Mouse (Mus musculus): Measurements from ENCODE around the gene Itprip.

Itprip gene

DNA sequence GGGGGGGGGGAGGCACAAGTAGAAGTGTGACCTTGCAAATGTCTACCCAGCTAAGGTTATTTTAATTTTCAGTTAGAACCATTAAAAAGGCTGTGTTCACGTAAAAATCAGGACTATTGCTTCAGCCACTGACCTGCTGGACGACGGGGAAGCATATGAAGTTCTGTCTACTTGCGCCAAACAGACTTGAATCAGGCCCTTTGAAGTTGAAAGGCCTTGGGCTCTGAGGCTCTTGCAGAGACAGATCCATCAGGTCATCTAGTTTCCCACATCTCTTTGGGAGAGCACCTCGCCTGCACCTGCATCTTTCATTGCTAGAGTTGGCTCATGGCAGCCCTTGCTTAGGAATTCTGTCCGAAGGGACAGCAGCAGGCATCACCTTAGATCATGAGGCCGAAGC lies 5.8 kb downstream of the Itprip start:
- no peak for DNase-seq

DNA sequence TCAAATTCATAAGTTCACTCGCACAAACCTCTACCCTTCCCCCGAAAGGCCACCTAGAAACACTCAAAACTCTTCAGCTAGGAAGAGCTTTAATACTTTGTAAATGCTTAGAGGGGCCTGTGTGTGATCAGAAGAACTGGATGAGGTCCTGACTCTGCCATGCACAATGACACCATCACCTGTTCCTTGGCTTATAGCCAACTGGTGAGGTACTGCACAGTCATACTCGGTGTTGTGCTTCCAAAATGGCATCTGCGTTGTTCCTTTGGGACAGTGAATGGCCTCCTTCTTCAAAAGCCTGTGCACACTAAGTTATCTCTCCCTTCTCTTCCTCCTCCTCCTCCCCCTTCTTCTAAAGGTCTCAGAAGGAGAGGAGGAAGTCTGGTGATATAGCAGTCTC lies 8.3 kb downstream of the Itprip start:
- DNase-seq: no peak

DNA sequence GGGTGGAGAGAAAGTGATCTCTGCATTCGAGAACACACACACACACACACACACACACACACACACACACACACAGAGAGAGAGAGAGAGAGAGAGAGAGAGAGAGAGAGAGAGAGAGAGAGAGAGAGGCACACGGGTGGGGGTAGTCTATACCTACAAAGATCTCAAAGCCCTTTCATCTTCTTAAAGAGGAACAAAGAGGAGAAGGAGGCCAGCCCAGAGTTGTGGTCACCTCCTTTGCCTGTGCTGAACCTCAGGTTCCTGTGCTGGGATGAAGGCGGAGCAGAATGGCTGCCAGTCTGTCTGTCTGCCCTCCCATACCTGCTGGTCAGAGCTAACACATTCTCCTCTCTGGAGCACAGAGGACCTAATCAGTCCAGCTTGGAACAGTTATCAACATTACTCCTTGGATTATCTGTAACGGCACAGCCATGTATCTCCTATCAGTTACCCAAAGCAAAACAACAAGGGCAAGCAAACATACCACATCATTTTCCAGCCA lies 8.9 kb downstream of the Itprip start:
- DNase-seq: no peak

DNA sequence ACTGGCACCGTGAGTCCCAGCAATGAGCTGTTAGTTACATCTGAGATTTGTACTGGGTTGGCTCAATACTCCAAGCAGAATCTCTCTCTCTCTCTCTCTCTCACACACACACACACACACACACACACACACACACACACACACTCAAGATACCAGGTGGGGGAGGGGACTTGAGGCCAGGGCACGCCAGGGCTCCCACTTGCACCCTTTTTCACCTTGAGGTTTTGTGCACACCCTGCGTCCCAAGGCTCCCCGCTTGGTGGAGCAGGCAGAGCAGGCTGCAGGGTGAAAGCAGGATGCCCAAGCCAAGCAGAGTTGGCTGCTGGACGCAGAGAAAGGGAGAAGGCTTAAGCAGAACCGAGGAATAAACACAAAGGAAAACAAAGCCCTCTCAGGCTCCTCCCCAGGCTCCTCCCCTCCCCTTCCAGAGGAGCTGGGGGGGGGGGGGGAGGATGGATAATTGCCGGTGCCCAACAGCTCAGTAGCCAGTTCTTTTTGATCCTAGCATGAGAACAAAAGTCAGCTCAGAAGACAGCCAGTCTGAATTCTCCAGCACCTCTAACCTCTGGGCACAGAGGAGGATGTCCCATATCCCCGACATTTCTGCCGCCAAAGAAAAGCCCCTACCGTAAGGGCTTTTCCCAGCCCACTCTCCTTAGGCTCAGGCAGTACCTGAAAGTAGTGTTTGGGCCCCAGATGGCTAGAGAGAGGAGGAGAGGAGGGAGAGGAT lies 9.5 kb downstream of the Itprip start:
- DNase-seq: no peak

DNA sequence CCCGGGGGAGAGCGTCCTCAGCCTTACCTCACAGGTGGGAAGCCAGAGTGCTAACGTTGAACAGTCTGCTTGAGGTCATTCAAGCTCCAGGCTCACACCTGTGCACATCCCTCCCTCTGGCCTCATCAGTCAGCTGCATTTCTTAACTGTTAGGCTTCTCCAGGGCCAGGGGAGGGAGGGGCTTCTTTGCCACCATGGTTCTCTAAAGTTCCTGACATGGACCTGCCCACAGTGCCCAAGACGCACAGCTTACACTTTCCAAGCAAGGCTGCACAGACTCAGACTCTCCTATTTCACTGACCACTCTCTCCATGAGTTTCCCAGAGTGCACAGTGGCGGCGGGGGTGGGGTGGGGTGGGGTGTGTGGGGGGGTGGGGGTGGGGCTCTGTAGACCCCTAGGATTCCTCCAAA lies 10.1 kb downstream of the Itprip start:
- DNase-seq: no peak

DNA sequence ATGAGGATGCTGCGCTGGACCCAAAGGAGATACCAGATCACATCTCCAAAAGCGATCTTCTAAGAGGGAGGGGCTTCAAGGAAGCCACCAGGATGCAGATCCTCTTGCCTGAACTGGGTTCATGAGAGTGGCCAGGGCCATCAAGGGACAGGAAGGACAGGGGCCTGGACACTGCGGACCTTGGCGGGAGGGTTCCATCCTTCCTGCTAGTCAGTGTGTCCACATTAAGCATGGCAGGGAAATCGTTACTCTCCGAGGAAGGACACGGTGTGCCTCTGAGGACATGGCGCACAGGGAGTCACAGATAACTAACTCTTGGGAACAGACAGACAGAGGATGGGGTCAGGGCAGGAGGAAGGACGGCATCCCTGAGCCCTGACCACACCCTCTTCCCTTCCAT lies 11.5 kb downstream of the Itprip start:
- no peak for DNase-seq

DNA sequence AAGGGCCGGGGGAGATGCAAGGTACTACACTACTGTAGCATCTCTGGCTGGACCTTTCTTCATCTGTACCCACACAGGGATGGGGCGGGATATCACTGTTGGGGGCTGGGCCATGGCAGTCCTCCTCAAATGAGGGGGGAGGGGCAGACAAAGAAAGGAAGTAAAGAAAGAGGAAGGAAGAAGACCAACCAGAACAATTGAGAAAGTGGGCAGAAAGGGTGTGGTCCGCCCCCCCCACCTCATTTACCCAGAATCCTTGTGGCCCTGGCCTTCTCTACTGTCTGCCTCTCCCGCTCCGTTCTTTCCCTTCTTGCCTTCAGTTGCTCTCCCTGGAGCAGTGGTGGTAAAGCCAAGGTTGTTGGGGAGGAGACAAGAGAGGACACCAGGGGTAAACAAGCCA lies 13.5 kb downstream of the Itprip start:
- no peak for DNase-seq

DNA sequence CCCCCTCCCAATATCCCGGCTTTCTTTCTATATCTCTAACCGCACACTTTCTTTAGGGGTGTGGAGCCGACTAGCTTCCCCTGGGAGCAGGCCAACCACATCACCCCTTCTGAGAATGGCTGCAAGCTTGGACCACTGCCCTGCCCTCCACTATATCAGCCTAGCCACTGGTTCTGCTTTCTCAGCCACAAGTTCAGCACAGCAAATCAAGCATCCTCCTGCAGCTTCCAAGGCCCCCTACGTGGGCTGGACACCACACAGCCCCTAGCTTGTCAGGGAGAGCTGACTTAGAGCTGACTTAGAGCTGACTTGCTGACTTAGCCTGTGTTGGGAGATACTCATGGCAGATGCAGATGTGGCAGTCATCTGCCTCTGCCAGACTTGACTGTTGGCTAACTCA lies 14.0 kb downstream of the Itprip start:
- DNase-seq: no peak

DNA sequence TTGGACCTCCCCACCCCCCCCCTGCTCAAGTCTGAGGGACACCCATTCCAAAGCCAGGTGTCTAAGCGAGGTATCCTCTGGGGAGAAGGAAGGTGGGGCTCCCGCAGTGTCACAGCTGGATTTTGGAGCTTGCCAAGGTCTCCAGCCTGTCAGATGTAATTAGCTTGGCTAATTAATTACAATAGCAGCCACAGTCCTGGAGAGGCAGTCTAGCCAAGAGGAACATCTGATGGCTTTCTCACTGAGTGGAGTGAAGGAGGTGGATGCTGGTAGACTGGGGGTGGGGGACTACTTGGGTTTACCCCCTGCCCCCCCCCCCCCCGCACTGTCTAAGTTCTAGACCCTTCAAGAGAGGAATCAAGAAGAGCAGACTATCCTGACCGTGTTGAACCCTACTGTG lies 15.4 kb downstream of the Itprip start:
- DNase-seq: no peak

DNA sequence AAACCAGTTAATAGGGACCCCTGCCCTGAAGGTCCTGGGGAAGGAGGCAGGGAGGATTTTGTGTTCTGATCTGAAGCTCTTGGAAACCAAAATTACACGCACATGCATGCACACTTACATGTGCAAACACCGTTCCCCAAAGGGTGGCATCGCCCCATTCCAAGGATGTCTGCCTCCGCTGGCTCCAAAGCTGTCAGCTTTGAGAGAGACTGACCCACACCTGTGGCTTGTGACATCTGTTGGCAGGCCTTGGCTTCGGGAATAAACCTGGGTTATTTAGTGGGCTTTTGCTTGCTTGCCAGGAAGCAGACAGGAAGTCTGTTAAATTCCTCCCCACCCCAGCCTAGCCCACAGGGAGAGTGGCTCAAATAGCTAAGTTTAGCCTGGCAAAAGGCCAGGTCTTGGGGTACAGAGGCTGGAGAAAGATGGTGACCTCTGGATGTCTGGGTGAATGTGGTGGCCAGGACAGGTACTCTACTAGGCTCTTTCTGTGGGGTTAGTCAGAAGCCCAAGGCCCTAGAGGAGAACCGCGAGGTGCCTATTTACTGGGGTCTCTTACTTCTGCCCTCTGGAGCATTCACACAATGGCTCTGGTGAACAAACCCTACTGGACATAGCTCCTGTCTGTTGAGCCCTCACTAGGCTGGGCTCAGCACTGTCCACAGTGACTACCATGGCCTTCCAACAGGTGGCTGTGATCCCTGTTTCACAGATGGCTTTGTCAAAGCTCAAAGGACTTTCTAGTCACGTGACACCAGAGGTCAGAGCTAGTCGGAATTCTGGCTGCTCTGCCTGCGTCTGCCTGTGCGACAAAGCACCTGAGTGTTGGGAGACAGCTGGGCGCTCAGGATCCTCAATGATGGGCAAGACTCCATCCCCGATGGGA lies 16.5 kb downstream of the Itprip start:
- no peak for DNase-seq

DNA sequence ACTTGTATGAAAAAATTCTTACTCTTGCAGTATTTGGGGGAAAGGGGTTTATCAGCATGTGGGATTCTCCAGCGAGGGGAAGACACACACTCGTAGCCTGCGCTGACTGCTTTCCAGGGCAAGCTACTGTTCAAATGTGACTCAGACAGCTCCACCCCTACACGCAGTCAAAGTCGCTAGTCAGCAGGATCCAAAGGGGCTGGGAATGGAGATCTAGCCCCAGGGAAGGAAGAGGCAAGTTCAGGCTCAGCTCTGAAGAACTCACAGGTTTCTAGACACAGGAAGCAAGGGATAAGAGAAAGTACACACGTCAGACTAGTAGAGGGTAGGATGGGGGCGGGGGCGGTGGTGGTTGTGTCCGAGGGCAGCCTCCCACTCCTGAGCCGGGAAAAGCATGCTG lies 18.5 kb downstream of the Itprip start:
- DNase-seq: no peak

DNA sequence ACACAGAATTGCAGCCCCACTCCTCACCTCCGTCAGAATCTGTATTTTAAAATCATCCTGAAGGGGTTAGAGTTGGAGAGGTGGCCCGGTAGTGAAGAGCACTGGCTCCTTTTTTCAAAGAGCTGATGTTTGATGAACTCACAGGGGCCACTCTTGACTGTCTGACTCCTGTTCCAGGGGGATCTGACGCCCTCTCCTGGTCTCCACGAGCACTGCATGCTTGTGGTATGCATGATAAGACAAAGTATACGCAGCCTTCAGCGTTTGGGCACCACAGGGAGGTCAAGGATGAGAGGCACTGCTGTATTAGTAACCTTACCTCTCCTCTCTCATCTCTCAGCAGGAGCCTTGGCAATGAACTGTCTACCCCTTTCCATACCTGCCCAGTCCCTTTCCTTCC lies 19.1 kb downstream of the Itprip start:
- no peak for DNase-seq

DNA sequence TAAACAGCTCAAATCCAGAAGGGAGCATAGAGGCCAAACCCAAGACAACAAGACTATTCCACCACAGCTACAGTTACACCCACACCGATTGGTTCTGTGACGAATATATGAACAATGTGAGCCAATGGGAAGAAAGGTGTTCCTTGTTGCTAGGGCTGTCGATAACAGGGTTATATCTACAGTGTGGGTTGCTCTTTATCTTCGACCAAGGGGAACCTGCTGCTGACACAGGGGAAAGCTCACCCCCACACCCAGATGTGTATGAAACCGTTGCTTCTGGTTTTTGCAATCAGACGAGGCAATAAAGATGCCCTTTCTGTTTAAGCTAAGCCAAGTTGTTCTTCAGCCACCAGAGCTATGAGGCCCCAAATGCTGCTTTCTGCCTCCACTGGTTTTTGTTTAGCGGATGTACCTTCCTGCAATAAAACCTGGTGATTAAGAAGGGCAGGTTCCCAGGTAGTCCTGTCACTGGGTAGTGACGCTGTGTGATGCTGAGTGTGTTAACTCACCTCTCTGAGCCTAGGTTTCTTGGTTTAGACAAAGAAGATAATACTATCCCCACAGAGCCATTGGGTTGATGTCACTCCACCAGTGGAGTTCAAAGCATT lies 20.5 kb downstream of the Itprip start:
- no peak for DNase-seq

DNA sequence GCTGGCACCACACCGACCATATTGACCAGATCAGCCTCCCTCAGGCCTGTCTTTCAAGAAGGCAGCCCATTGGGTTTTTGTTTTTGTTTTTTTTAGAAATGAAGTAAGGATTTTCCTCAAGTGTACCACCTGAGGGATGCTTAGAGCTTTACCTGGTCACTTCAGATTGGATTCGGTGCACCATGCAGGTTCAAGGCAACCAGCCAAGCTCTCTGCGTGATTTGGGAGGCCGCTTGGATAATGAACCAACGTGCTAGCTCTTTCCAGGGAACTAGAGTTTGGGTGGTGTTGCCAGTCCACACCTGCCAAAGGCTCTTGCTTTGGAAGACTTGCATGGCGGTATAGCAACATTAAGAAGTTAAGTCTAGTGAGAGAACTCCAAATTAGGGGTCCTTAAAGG lies 26.0 kb downstream of the Itprip start:
- DNase-seq: no peak

DNA sequence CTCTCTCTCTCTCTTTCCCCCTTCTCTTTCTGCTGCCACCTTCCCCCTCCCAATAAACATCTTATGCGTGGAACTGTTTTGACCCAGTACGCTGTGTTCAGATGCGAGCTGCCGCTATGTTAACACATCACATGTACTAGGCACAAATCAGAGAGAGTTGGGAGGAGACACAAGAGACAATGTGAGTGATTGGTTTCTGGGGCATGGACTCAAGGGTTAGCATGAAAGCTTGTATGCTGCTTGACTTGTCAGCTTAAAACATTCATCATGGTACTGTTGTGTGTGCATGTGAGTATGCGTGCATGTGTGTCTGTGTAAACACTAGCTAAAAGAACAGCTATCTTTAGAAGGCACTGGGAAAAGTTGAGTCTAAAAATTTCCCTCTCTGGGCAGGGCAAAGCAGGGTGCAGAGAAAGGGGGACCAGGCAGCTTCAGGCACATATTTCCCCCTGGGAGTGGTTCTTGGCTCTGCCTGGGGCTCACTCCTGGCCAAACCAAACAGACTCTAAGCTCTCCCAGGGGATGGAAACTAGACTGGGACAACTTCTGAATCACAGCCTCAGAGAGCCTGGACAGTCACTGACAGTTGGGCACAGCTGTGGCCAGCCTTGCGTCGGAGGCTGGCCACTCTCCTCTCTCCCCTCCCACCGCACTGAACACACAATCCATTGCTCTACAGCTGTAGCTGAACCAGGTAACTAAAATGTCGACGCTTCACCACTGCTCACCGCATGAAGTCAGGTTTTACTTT lies 27.4 kb downstream of the Itprip start:
- DNase-seq: no peak

DNA sequence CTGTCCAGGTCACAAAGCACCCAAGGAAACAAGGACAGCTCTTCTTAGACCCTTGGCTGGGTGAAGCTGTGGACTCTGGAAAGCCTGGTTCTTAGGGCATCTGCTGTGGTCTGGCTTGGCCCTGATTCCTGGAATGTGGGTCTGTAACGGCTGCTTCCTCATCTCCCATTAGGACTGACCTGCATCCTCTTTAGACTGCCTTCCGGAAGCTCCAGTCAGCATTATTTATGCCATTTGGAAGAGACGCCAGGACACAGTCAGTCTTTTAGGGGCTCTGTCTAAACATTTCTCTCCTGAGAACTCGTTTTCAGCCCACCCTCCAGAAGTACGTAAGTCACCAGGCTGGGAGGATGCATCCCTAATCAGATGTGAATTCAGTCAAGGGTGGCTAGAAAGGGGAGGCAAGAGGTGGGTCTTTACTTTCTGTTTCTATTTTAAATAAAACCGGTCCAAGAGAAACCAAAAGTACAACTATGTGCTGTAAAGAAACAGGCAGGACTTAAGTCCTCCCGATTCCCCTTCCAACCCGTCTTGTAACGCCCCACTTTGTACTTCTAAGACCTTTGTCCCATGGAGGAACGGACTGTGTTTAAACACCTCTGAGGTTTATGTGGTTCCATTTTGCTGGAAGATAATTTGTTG lies 28.5 kb downstream of the Itprip start:
- DNase-seq: no peak

DNA sequence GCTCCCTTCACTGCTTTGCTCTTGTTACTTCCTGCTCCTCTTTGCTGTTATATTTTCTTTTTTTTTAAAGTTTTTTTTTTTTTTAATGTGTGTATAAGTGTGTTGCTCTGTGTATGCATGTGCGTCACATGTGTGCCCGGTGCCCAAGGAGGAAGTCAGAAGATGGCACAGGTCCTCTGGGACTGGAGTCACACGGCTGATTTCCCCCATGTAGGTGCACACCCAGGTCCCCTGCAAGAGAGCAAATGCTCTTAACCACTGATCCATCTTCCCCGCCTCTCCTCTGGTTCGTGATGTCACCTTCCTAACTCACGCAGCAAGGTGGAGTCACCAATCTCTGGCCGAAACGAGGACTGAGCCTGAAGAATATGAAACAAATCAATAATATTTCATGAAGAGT lies 31.1 kb downstream of the Itprip start:
- no peak for DNase-seq

DNA sequence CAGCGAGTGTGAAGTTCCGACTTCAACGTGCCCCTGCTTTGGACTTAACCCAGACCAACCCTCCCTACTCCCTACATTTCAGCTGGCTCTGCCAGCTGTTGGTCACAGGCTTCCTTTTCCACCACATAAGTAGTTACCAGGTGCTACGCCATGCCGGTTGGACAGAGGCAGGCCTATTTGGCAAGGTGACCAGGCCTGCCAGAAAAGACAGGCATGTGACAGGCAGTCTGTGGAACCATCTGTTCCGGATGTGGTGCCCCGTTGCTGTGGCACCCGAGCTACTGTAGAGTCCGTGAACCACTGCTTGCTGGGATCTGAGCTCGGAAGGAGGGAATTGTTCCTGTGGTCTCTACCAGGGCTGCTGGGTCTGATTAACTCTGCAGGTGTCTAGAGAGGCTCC lies 31.7 kb downstream of the Itprip start:
- DNase-seq: peak; percentile 18

DNA sequence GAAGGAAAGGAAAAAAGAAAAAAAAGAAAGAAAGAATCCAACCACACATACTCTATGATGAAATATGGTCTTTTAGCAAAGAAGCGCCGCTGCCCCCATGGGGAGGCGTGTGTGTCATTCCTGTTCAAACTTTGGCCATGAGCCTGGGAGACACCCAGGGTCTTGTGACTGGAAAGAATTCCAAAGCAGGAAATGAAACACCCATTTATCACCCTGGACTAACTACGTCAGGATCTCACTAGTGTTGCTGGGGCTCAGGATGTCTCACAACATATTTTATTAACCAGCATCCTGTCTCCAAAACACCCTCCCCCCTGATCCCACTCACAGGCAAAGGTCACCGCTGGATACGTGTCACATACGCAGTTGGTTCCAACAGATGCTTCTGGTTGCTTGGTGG lies 32.5 kb downstream of the Itprip start:
- DNase-seq: no peak

DNA sequence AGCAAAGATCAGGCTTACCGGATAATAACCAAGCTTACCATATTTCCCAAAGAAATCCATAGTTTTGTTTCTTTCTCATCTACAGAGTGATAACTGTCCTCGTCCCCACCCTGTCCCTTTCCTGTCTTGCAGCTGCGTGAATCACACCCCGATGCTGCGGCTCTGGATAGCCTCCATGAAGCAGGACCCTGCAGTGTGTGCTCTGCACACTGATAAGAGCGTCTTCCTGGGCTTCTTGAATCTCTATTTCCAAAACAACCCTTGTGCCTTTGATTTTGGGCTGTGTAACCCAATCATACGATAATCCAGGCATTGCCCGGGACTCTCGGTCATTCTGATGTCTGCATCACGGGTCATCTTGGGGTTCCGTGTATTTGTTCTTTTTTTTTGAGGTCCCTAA lies 33.2 kb downstream of the Itprip start:
- DNase-seq: no peak

DNA sequence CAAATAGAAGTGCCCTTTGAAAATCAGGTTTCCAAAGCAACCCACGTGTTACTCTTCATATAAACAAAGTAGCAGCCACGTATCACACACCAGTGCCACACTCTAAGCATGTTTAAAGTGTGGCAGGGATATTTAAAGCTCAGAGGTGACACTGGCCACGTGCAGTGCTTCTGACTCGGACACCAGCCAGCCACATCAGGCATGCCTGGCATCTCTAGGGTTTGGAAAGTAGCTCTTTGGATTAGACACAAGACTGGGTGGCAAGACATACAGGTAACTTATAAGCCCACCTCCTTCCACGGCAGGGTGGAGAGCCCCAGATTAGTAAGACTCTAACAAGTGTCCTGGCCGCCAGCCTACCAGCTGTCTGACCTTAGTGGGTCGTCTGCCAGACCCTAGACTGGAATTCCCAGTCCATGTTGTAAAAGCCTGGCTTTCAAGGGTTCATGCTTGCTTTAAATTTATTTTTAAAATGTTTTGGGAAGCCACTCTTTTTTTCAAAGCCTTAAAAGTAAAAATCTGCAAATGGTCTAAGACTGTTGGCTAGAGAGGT lies 33.8 kb downstream of the Itprip start:
- no peak for DNase-seq

Measured in right cerebral cortex, postnatal 4 days (tissue).